Mouse (Mus musculus): ENCODE measurements around the gene Trank1. TPM values are rescaled to one million over a fixed set of nuclear protein-coding genes. Genes with fewer than 3 reads are reported as not detected.

Gene Trank1
- polyA plus RNA-seq, 1 experiment from 2014 or later: 0.22 TPM

- WGBS: 87% methylated on average over 2 of the region's 2 CpGs
- no peaks in the 10 kb centered on the region for H3K36me3 ChIP-seq (ENCODE audit: control insufficient read depth, insufficient read depth, low read length)
- H3K4me2 ChIP-seq (ENCODE audit: low read depth, low read length): no peak overlapping the region
- no peaks in the 10 kb centered on the region for H3K9me3 ChIP-seq (ENCODE audit: control insufficient read depth, low read length)
- H3K27ac ChIP-seq (ENCODE audit: low read length): no peak overlapping the region
- peaks cover 20% of the 10 kb centered on the region for H3K27me3 ChIP-seq (replicated peaks; ENCODE audit: control insufficient read depth, insufficient read depth, low read length)
- no peak overlapping the region for H3K9ac ChIP-seq (ENCODE audit: low read depth, low read length)
- no peak overlapping the region for H3K4me3 ChIP-seq (ENCODE audit: low read length)
- no peak for ATAC-seq
- H3K4me1 ChIP-seq (ENCODE audit: control insufficient read depth, insufficient read depth, low read length): peaks cover 3% of the 10 kb centered on the region; the same call in 1 of the 2 replicates
These were observed 129.6 kb downstream of the Trank1 start for GRCm38 (mm10) chr9:111441151-111441550.

Other genes with a start within 250 kb of the Trank1 start
- 38.4 and 39.4 TPM in 2 replicates for gene Lrrfip2, start 194.1 kb upstream of the Trank1 start, polyA plus RNA-seq (2015; fragmentation: Nextera tagmentation; extraction: Ambion mirVana)
- 41.7 and 43.3 TPM in 2 replicates for gene Mlh1, start 39.9 kb upstream of the Trank1 start, polyA plus RNA-seq (2015; fragmentation: Nextera tagmentation; extraction: Ambion mirVana)
- gene Epm2aip1, start 39.8 kb upstream of the Trank1 start, polyA plus RNA-seq (2015; fragmentation: Nextera tagmentation; extraction: Ambion mirVana): 16.2 and 17.6 TPM in 2 replicates
- 0.58 and 0.77 TPM in 2 replicates for gene Dclk3, start 127.3 kb downstream of the Trank1 start, polyA plus RNA-seq (2015; fragmentation: Nextera tagmentation; extraction: Ambion mirVana)